Mouse (Mus musculus) kidney, postnatal 4 days (tissue): ENCODE results near the gene Tuba1a.

Experiments used
- DNase-seq, 2 experiments: peaks; one replicate each; pipeline ENCODE4 v3.0.0; 2021; ENCODE audit warnings: mixed read lengths in 2 of 2

The Tuba1a gene

DNA sequence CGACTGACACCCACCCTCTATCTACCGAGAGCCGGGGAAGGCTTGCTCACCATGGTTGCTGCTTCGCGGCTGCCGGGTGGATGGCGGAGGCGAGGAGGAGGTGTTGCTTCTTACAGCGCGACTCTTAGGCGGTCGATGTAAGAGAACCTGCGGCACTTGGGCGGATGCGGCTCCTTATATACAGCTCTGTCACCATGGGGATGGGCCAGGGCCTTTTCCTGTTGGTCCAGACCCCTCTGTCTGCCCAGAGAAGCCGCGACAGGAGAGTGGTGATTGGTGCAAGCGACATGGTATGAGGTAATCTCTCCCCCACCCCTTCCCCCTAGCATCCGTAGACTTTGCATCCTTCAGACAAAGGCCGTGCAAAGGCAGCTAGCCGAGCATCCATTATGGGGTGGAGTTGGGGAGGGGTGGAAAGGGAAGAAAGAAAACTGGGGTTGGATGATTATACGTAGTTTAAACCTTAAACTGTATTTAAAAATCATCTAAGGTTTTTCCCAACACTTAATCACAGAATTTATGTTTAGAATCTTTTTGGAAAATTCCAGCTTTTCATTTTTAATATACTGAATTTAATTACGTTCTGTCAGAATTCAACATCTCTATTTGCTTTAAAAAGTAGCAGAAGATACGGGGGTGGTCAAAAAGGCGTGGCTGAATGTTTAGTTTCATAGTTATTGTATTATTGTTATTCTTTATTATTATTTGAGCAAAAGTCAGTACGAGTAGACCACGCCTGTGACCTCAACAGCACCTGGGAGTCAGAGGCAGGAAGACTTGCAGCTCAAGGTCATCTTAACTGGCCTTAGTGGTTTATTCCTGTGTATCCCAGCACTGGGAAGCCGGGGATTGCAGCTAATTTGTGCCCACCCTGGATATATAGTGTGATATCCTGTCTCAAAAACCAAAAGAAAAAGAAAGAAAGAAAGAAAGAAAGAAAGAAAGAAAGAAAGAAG, at the start of gene Tuba1a, which contains the start of gene Gm49450:
TSS of gene Tuba1a (minus strand) at position 303 of the 956 bp plus-strand sequence.
TSS of gene Gm49450 (minus strand) at position 151 of the 956 bp plus-strand sequence.
- DNase-seq: peak; percentile 91 to 95

DNA sequence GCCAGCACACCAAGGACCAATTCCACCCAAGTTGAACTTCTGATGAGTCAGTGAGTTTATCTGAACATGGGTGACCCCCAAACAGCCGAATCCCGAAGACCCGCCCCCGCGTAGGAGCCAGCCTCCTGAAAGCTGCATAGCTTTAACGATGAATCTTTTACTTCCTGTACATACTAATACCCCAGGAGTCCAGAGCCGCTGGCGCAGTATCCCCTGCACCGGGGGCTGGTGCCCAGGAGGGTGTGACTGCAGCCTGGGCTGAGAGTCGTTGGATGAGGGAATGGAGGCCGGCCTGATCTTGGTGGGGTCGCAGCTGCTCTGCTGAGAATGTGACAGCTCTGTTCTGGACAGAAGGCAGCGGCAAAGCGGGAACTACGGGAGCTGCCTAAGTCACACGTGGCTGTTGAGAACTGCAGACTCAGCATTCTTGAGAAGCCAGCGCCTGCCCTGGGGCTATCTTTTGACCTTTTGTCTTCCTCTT, 48.0 kb upstream of the Tuba1a start:
- peak; percentile 67 to 79 for DNase-seq

- peak; percentile 66 to 77 for DNase-seq
Measured at GRCm38 (mm10) chr15:99000535-99001283, 47.2 kb upstream of the Tuba1a start.

- DNase-seq: no peak
Measured at GRCm38 (mm10) chr15:98998775-98999157, 45.3 kb upstream of the Tuba1a start.

GRCm38 (mm10) chr15:98997938-98998774, 44.7 kb upstream of the Tuba1a start:
- DNase-seq: no peak

- no peak for DNase-seq
Measured at GRCm38 (mm10) chr15:98996840-98997239, 43.3 kb upstream of the Tuba1a start.

DNA sequence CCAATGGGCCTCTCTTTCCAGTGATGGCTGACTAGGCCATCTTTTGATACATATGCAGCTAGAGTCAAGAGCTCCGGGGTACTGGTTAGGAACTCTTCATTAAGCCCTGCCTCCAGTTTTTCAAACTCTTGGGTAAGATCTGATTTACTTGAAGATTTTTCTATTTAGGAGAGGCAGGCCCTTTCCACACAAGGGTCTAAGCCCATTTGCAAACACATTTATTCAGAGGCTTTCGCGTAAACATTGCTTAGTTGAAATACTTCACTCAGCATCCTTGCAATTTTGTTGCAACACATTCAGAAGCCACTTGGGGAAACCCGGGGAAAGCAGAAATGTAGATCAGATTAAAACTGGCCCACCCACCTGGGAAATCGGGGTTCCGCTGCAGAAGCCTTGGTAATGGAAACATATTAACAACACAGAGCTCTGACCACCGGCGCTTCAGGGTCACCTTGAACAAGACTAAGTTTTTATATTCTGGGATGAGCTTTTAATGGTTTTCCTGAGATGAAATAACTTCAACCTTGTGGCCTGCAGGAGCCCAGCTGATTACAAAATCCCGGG, 41.5 kb upstream of the Tuba1a start:
- DNase-seq: no peak

DNA sequence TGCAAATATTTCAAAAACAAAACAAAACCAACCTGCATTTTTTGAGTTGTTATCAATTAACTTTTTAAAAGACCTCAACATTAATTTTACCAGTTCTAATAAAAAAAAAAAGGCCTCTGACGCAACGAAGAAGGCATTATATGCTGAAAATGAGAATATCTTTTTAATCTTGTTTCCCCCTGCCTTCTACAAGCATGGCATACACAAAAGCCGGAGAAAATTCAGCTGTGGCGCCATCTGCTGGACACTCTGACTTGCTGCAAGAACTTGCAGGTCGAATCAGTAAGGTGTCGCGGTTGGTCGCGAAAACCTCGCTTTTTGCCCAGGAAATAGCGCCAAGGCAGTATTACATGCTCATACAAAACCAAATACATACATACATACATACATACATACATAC, 40.4 kb upstream of the Tuba1a start:
- peak; percentile 95 for DNase-seq

GRCm38 (mm10) chr15:98993093-98993793, 39.7 kb upstream of the Tuba1a start:
- DNase-seq: peak; percentile 97

GRCm38 (mm10) chr15:98992086-98992912, 38.8 kb upstream of the Tuba1a start:
- DNase-seq: peak in 1 of 2 experiments; percentile 64

- no peak for DNase-seq
Measured at GRCm38 (mm10) chr15:98991540-98992050, 38.1 kb upstream of the Tuba1a start.

DNA sequence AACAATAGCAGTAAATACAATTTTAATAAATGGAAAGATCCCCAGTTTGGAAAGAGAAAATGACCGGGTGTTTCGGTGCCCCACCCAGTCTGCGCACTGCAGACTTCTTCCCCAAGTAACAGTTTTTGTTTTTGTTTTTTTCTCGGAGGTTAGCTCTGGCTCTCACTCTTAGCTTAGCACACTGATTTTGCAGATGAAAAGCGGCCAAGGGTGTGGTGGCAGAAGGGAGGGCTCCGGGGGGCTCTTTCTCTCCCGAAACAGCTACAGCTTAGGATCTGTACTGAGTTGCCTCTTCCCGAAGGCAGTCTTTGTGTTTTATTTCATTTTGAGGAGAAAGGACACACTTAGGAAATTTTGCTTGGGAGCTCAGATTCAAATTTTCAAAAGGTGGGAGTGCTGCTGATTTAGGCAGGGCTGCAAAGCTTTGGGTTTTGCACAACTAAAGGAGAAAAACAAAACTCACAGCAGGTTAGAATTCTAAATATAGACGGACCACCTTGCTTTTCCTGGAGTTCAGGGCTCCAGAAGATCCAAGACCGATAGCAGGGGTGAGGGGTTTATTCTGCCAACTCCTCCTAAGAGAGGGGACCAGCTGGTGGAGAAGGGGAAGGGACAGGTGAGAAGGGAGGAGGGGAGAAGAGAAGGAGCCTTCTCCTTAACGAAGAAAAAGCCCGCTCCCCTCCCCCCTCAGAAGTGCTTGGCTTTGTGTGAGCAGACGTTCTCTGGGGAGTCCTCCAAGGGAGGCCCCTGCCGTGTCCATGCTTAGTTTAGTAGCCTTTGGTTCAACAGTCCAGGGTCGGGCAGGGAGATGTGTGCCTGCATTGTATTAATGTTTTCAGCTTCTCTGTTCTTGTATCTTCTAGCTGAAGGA, 37.4 kb upstream of the Tuba1a start:
- no peak for DNase-seq

GRCm38 (mm10) chr15:98989701-98990430, 36.4 kb upstream of the Tuba1a start:
- no peak for DNase-seq

GRCm38 (mm10) chr15:98988787-98989186, 35.3 kb upstream of the Tuba1a start:
- no peak for DNase-seq

GRCm38 (mm10) chr15:98987661-98988181, 34.2 kb upstream of the Tuba1a start:
- DNase-seq: no peak

DNA sequence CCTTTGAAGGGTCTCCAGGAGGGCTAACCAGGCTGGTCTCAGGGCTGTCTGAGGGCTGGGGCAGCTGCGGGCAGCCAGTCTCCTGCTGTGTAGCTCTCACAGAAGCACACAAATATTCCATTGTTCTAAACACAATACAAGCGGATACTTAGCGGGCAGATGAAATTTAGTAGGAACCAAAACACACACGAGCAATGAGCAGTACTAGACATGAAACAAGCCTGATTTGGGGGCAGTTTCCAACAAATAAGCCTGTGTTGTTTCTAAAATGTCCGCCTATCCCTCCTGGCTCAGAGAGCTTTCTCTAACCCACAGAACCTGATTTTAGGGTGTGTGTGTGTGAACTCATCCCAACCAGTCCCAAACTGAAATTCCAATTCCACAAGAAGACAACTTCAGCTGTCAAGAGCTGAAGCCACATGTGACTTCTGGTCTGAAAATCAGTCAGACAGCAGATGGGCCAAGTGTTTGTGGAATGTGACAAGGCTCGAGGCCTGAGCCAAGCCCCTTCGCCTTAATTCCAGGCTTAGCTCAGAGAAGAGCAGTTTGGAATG, 33.7 kb upstream of the Tuba1a start:
- DNase-seq: peak; percentile 25 to 59

DNA sequence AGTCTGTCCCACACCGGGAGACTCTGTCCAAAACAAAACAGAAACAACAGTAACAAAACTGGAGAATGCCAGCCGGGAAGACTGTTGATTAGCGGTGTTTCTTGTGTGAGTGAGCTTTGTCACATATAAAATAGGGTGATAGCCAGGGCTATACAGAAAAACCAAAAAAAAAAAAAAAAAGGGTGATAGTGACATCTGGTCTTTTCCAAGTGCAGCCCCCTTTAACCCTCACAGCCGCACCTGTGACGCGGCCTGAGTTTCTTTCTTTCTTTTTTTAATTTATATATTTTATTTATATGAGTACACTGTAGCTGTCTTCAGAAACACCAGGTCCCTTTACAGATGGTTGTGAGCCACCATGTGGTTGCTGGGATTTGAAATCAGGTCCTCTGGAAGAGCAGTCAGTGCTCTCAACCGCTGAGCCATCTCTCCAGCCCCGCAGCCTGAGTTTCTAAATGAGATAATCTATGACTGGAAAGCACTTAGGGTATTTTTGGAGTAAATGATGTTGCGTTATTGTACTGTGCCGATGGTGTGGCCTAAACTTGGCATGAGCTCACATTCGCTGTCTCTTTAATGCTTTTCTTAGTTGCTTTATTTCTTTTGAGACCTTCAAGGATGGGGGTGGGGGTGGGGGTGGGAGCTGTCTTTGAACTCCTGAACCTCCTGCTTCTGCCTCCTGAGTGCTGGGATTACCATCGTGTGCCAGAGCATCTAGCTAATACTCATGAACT, 32.6 kb upstream of the Tuba1a start:
- DNase-seq: no peak
